Mouse (Mus musculus): ENCODE results near the gene Rprd1b. TPM values are rescaled to one million over a fixed set of nuclear protein-coding genes. Genes with fewer than 3 reads are reported as not detected.

Rprd1b gene
- polyA plus RNA-seq, 1 experiment: 11.7 TPM

- H3K4me1 ChIP-seq (ENCODE audit: control insufficient read depth, insufficient read depth, insufficient read length, low read length): no peaks in the 10 kb centered on the region
- no peak overlapping the region for H3K27ac ChIP-seq (replicated peaks; ENCODE audit: low read depth, low read length)
- H3K4me3 ChIP-seq (ENCODE audit: insufficient read depth, low read depth, low read length): no peak overlapping the region
These were observed 52.4 kb downstream of the Rprd1b start for GRCm38 (mm10) chr2:158080622-158081241.

DNA sequence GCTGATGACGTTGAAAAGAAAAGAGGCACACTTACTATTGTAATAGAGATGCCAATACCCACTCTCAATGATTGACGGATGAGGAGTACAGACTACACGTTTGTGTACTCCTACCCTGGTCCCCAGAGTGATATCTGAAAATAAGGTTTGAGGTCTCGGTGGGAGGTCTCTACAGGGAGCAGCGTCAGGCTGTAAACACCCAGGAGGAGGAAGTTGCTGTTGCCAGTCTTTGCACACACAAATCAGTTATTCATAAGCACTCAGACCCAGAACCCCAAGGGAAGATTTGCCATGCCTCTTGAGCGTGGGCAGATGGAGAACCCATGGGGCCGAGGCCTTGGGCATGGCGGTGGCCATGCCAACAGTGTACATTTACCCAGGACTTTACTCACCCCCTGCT lies 56.2 kb downstream of the Rprd1b start:
- Histone ChIP-seq H3K4me1 (ENCODE audit: control insufficient read depth, insufficient read depth, insufficient read length, low read length) (no peaks in the 10 kb centered on the region), H3K4me3 (ENCODE audit: insufficient read depth, low read depth, low read length) (no peak overlapping the region), H3K27ac (replicated peaks; ENCODE audit: low read depth, low read length) (no peak overlapping the region)

- H3K4me1 ChIP-seq (ENCODE audit: control insufficient read depth, insufficient read depth, insufficient read length, low read length): peaks cover 4% of the 10 kb centered on the region; the same call in 1 of the 2 replicates
These were observed 61.8 kb downstream of the Rprd1b start for GRCm38 (mm10) chr2:158090096-158090495.

GRCm38 (mm10) chr2:158093345-158093744 lies 65.0 kb downstream of the Rprd1b start:
- H3K4me1 ChIP-seq (ENCODE audit: control insufficient read depth, insufficient read depth, insufficient read length, low read length): peaks cover 4% of the 10 kb centered on the region; the same call in 1 of the 2 replicates
- no peak overlapping the region for H3K27ac ChIP-seq (replicated peaks; ENCODE audit: low read depth, low read length)
- H3K4me3 ChIP-seq (ENCODE audit: insufficient read depth, low read depth, low read length): no peak overlapping the region

More at GRCm38 (mm10) chr2:158090096-158090495, 61.8 kb downstream of the Rprd1b start:
- H3K27ac ChIP-seq (replicated peaks; ENCODE audit: low read depth, low read length): no peak overlapping the region
- no peak overlapping the region for H3K4me3 ChIP-seq (ENCODE audit: insufficient read depth, low read depth, low read length)

DNA sequence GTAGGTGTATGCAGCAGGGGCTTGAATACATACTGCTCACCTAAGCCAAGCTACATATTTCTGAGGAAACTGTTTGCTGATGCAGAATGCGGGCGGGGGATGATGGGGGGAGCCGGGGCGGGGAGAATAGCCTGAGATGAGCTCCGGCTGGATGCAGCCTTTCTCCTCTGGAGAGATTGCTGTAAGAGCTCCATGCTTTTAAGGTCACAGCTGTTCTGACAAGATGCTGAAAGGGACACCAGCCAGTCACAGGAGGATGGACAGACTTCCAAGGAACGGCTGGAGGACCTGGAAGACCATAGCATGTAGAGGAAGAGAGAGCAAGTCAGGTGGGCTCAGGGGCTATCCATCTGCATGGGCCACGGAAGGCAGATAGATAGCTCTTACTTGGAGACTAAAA lies 66.0 kb downstream of the Rprd1b start:
- Histone ChIP-seq H3K4me3 (ENCODE audit: insufficient read depth, low read depth, low read length) (no peak overlapping the region), H3K4me1 (ENCODE audit: control insufficient read depth, insufficient read depth, insufficient read length, low read length) (peaks cover 4% of the 10 kb centered on the region; the same call in 1 of the 2 replicates), H3K27ac (replicated peaks; ENCODE audit: low read depth, low read length) (no peak overlapping the region)

GRCm38 (mm10) chr2:158094846-158095245 lies 66.5 kb downstream of the Rprd1b start:
- Histone ChIP-seq H3K4me1 (ENCODE audit: control insufficient read depth, insufficient read depth, insufficient read length, low read length) (peaks cover 4% of the 10 kb centered on the region; the same call in 1 of the 2 replicates), H3K4me3 (ENCODE audit: insufficient read depth, low read depth, low read length) (no peak overlapping the region), H3K27ac (replicated peaks; ENCODE audit: low read depth, low read length) (no peak overlapping the region)

GRCm38 (mm10) chr2:158097071-158097470 lies 68.8 kb downstream of the Rprd1b start:
- Histone ChIP-seq H3K27ac (replicated peaks; ENCODE audit: low read depth, low read length) (no peak overlapping the region), H3K4me3 (ENCODE audit: insufficient read depth, low read depth, low read length) (no peak overlapping the region), H3K4me1 (ENCODE audit: control insufficient read depth, insufficient read depth, insufficient read length, low read length) (0 out of 2 replicates have a peak, but pooled peaks cover 4% of the 10 kb centered on the region)

DNA sequence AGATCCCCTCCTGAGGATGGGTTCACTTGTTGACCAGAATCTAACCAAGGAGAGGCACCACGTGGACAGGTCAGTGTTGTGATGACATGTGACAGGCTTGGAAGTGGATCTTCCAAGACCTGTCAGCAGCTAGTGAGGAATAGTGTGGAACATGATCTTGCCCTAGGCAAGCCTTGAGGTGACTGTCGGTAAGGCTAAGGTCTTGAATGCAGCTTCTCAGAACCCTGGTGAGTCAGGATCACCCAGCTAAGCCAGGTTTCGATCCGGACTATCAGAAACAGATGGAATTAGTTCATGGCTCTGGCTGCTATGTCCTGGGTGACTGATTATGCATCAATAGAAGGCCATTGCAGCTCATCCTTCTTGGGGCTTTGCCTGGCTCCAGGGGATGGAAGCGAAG lies 70.4 kb downstream of the Rprd1b start:
- H3K4me1 ChIP-seq (ENCODE audit: control insufficient read depth, insufficient read depth, insufficient read length, low read length): 0 out of 2 replicates have a peak, but pooled peaks cover 2% of the 10 kb centered on the region
- no peak overlapping the region for H3K4me3 ChIP-seq (ENCODE audit: insufficient read depth, low read depth, low read length)
- no peak overlapping the region for H3K27ac ChIP-seq (replicated peaks; ENCODE audit: low read depth, low read length)

DNA sequence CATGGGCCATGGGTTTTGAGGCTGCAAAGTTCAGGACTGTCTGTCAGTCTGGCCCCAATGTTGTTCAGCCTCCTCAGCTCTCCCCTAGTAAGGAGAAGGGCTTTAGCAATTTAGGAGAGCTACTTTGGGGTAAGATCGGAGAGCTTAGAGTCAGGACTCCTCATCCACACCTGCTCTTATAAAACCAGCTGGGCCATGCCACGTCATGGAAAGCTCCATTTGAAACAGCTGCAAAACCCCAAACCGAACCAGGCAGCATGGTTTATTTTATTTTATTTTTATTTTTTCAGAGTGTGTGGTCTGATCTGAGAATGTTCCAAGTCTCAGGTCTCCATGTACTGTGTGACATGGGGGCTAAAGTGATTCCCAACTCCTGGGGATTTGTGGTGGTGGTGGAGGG lies 71.2 kb downstream of the Rprd1b start:
- H3K4me1 ChIP-seq (ENCODE audit: control insufficient read depth, insufficient read depth, insufficient read length, low read length): no peaks in the 10 kb centered on the region
- H3K27ac ChIP-seq (replicated peaks; ENCODE audit: low read depth, low read length): no peak overlapping the region
- no peak overlapping the region for H3K4me3 ChIP-seq (ENCODE audit: insufficient read depth, low read depth, low read length)

DNA sequence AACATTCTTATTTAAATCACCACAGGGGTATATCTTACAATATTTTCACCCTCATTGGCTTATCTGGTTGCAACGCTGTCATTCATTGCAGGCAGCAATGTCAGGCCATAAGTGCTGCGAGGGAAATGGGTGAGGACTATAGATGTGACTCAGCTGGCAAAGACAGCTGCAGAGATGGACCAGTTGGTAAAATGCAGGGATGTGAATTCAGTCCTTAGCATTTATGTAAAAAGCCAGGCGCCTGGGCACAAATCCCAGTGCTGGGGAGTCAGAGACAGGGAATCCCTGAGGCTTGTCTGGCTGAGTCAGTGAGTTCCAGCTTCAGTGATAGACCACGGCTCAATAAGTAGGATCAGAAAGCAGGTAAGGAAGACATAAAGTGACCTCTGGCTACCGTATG lies 73.5 kb downstream of the Rprd1b start:
- Histone ChIP-seq H3K4me1 (ENCODE audit: control insufficient read depth, insufficient read depth, insufficient read length, low read length) (no peaks in the 10 kb centered on the region), H3K4me3 (ENCODE audit: insufficient read depth, low read depth, low read length) (no peak overlapping the region), H3K27ac (replicated peaks; ENCODE audit: low read depth, low read length) (no peak overlapping the region)

GRCm38 (mm10) chr2:158104966-158105365 lies 76.7 kb downstream of the Rprd1b start:
- H3K4me1 ChIP-seq (ENCODE audit: control insufficient read depth, insufficient read depth, insufficient read length, low read length): no peaks in the 10 kb centered on the region
- no peak overlapping the region for H3K27ac ChIP-seq (replicated peaks; ENCODE audit: low read depth, low read length)
- H3K4me3 ChIP-seq (ENCODE audit: insufficient read depth, low read depth, low read length): no peak overlapping the region

- no peak overlapping the region for H3K4me3 ChIP-seq (ENCODE audit: insufficient read depth, low read depth, low read length)
- no peak overlapping the region for H3K27ac ChIP-seq (replicated peaks; ENCODE audit: low read depth, low read length)
These were observed 77.3 kb downstream of the Rprd1b start for GRCm38 (mm10) chr2:158105605-158106004.

DNA sequence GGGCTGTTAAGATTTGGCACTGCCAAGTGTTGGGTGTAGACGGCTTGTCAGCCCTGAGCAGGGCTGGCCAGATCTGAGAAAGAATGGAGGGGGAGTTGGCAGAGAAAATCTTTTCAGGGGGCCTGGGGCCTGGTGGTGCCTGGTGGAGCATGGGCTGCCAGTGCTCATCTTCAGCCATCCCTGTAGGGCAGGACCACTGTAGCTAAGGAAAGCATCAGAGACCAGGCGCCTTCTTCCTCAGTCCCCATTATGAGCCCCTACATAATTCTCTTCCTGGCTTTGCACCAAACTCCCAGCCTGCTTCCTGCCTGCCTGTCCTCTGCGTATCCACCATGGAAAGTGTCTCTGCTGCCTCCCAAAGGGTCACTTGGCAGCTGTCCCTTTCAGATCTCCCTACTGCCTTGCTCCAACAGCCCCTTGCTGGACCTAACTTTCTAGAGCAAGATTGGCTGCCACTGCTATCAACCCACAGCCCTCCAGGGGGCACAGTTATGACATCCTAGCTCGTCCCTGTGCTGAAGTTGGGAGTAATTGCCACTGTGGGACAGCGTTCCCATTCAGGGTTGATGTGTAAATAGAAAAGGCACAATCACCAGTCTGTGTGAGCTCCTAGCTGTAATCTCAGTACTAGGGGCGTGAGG lies 78.8 kb downstream of the Rprd1b start:
- no peak overlapping the region for H3K27ac ChIP-seq (replicated peaks; ENCODE audit: low read depth, low read length)
- no peak overlapping the region for H3K4me3 ChIP-seq (ENCODE audit: insufficient read depth, low read depth, low read length)
- no peaks in the 10 kb centered on the region for H3K4me1 ChIP-seq (ENCODE audit: control insufficient read depth, insufficient read depth, insufficient read length, low read length)

More at GRCm38 (mm10) chr2:158105605-158106004, 77.3 kb downstream of the Rprd1b start:
- no peaks in the 10 kb centered on the region for H3K4me1 ChIP-seq (ENCODE audit: control insufficient read depth, insufficient read depth, insufficient read length, low read length)

- H3K4me3 ChIP-seq (ENCODE audit: insufficient read depth, low read depth, low read length): no peak overlapping the region
- H3K4me1 ChIP-seq (ENCODE audit: control insufficient read depth, insufficient read depth, insufficient read length, low read length): peaks cover 6% of the 10 kb centered on the region
- H3K27ac ChIP-seq (replicated peaks; ENCODE audit: low read depth, low read length): peak overlapping the region; percentile 7; the same call in 1 of the 2 replicates
These were observed 81.2 kb downstream of the Rprd1b start for GRCm38 (mm10) chr2:158109516-158109915.

GRCm38 (mm10) chr2:158113591-158114257 lies 85.4 kb downstream of the Rprd1b start:
- no peak overlapping the region for H3K4me3 ChIP-seq (ENCODE audit: insufficient read depth, low read depth, low read length)
- peaks cover 13% of the 10 kb centered on the region for H3K4me1 ChIP-seq (ENCODE audit: control insufficient read depth, insufficient read depth, insufficient read length, low read length)
- H3K27ac ChIP-seq (replicated peaks; ENCODE audit: low read depth, low read length): no peak overlapping the region

Data from brown adipose tissue, adult 24 weeks (tissue).